Mouse (Mus musculus) left cerebral cortex, adult 11 months (tissue): ENCODE measurements around the gene Arfip1.
A peak's percentile ranks its signal among the peaks of the same experiment; 100 is the strongest.
"Not testable (repeated sequence)": the region's sequence is repeated elsewhere in the genome, so short reads cannot be mapped to it uniquely, and the experiment has no call there.

Source experiments
- DNase-seq: peaks from one replicate; pipeline ENCODE4 v3.0.0; 2022; ENCODE audit warnings: low spot score

Gene Arfip1

DNA sequence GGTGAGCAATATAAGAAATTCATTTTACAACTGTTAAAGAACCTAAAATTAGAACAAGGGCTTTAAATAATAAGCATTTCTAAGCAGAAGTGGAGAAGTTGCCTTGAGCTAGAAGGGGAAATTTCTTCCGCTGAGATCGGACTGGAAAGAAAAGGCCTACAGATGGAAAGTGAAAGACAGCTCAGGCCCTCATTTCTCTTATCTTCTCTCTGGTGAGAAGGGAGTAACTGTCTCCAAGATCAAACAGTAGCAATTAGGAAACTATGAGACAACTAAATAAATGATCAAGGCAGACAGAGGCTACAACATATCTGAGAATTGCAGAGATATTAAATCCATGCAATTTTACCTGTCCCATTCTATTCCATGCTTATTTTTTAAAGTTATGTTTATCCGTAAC, 11.9 kb downstream of the Arfip1 start:
- no peak for DNase-seq

DNA sequence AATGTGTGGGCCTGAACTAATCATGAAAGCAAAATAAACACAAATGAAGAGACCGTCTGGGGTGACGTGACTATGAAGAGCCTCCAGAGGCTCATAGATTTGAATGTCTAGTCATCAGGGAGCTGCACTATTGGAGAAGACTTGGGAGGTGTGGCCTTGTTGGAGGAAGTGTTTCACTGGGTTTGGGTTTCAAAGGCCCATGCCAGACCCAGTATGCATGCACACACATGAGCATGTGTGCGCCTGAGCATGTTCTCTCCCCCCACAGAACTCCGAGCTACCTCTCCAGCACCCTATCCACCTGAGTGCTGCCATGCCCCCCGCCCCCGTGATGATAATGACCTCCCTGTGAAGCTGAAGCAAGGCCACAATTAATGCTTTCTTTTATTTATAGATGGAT, 12.8 kb downstream of the Arfip1 start:
- no peak for DNase-seq

DNA sequence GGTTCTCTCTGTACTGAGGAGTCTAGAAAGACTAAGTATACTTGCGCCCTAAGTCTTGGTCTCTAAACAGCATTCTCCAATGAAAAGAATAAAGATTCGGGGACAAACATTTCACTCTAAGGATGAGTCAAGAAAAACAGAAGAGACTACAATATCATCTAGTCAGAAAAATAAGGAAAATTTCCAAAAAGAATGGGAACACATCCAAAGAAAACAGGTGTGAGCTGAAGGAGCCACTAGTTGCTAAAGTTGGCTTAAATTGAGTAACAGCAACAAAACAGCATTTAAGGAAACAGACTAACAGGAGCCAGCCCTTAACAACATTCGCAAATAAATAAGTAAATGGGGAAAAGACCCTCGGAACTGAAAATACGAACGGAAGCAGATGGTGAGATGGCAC, 13.9 kb downstream of the Arfip1 start:
- no peak for DNase-seq

DNA sequence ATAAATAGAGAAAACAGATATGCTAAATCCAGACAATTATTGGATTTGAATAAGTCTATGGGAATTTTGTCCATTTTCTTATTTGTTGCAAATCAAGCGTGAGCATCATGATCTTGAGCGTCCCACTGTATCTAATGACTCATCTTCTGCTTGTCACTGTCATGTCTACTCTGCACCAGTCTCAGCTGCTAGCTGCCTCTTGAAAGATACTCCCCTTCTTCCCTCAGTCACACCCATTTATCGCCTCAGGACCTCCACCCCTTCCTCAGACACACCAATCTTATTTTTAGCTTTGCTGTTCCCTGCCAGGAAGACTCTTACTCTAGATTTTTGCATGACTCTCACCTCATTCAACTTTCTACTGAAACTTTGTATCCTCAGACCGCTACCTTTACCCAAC, 19.0 kb downstream of the Arfip1 start:
- no peak for DNase-seq

DNA sequence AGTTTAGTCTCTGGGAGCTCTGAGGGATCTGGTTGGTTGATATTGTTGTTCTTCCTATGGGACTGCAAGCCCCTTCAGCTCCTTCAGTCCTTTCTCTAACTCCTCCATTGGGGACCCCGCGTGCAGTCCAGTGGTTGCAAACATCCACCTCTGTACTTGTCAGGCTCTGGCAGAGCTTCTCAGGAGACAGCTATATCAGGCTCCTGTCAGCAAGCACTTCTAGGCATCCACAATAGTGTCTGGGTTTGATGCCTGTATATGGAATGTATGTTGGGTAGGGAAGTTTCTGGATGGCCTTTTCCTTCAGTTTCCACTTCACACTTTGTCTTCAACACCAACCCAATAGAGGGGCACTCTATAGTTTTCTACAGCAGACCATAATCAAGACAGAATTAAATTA, 19.5 kb downstream of the Arfip1 start:
- not testable (repeated sequence) for DNase-seq

DNA sequence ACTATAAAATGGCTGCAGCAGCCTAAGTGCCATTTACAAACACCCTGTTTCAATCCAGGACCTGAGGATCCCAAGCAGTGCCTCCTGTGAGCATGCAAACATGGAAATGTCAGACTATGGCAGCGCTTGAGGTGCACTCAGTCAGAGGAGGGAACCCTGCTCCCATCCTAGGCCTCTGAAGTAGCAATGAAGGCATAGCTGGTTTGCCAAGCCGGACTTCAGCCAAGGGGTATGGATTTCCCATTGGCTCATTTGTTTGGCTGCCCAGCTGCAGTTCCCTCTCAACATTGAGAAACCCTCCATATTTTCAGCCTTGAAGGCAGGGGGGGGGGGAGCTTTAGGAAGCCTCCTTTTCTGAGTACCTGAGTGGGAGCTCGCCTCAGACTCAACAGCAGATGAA, 24.1 kb downstream of the Arfip1 start:
- DNase-seq: no peak

DNA sequence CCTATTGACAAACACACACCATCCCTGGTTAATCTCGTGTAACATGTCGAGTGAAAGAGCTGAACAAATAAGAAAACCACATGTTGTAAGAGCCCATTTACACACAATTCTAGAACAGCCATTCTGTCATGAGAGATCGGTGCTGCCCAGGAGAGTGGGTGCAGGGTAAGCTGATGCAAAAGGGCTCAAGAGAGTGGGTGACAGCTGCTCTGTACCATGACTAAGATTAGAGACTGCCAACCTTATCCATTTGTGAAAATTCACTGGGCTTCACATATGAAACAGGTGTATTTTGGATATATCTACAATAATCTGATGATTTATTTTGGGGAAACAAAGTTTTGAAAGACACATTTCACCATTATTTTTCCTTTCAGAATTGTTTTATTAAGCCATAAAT, 26.6 kb downstream of the Arfip1 start:
- DNase-seq: no peak

DNA sequence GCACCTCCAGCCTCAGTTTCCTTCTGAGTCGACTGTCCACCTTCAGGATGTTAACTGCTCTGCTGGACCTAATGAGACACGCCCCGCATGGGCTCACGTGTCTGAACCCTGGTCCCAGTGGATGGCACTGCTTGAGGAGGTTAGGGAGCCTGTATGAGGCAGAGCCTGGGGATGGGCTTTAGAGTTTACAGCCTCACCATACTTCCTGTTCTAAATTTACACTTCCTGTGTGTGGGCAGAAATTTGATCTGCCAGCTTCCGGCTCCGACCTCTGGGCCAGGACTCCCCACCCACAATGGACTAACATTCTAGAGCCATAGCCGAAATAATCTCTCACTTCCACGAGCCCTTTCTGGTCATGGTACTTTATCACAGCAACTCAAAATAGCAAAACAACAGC, 35.2 kb downstream of the Arfip1 start:
- no peak for DNase-seq

DNA sequence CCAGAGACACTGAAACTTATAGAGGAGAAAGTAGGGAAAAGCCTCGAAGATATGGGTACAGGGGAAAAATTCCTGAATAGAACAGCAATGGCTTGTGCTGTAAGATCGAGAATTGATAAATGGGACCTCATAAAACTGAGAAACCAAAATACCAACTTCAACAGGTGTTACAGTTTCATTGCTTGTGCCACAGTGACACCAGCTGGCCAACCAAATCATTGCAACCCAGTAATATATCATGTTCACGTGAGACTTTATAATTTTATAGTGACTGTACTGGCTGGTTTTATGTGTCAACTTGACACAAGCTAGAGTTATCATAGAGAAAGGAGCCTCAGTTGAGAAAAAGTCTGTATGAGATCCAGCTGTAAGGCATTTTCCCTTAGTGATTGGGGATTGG, 40.0 kb downstream of the Arfip1 start:
- peak; percentile 16 for DNase-seq

DNA sequence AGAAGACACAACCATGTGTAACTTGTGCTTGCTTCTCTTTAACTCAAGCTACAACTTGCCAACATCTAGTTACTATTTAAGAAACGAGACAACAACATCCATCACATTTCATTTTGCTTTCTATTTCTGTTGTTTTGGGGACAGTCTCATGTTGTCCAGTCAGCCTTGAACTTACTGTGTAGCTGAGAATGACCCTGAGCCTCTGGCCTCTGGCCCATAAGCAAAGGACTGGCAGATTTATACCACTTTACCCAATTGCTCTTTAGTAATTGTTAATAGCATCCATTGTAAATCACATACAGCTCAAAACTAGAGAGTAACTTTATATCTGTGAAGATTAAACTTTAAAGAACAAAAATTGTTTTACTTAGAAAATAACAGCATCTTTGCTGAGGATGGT, 40.5 kb downstream of the Arfip1 start:
- DNase-seq: no peak

DNA sequence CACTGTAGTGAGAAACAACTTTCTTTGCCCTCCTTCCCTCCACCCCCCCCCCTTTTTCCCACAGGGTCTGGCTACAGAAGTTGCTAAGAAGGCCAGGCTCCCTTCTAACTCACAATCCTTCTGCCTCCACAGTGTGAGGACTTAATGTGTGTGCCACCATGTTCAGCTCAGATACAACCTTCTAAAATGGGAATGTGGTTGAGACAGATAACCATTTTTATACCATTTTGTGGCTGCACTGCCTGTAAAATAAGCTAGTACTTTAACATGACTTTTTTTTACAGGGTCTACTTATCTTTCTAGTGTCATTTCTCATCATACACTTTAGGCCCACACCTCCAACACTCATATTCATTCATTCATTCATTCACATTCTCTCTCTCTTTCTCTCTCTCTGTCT, 41.8 kb downstream of the Arfip1 start:
- DNase-seq: no peak

DNA sequence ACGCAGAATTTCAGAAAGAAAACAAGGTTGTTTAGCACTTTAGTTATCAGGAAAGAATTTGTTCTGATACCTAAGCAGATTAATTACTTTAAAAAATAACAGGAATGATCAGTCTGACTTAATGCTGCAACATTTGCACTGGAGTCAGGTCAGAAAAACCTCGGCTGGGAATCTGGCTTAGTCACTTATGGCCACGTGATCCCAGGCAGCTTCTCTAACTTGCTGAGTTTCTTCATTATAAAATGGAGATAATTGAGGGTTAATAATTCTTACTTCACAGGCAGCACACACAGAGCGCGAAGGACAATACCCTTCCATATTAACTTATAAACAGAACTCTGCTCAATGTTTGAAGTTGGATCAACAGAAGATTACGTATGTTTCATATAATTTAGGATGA, 45.4 kb downstream of the Arfip1 start:
- no peak for DNase-seq

DNA sequence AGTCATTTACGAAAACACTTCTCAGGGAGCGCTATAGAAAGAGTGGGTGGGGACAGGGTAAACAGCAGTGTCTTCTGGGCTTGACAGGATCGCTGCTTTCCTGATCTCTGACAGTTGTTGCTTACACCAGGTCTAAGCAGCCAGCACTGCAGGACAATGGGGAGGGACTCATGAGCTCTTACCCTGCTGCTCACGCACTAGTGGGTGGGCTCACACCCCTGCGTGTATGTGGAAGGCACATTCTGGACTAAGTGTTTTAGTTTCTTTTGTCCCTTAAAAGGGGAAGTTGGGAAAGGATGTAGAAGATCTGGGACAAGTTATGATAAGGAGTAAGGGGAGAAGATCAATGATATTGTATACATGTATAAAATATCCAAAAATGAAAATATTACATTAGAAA, 49.2 kb downstream of the Arfip1 start:
- no peak for DNase-seq

DNA sequence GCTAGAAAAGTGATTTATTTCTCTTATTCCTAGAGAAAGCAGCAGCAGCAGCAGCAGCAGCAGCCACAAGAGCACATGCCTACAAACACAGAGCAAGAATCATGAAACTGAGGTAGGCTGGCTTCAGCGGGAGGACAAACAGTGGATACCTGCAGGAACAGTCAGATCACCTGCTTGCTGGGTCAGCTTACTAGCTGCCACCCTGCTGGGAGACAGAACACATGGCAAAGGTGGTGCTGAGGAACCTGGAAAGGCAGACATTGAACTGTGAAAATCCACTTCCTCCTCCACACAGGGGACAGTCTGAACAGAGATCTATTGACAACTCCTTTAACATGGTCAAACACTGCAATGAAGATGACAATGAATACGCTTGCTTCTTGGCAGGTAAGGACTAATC, 53.4 kb downstream of the Arfip1 start:
- DNase-seq: no peak

DNA sequence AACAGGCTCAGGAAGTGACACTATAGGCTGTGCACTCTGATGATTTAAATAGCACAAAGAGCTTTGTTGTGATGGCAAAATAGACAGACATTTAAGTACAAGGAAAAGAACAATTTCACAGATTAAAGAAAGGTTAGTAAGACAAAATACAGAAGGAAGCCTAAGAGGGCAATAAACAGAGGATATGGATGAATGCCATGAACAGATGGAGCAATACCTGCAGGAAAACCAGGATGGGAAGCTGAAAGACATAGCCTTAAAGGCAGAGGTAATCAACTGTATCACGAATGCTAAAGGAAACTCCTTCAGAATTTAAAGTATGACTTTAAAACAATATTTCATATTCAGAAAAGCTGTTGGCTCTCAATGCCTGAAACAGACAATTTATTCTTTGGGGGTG, 57.5 kb downstream of the Arfip1 start:
- DNase-seq: no peak

DNA sequence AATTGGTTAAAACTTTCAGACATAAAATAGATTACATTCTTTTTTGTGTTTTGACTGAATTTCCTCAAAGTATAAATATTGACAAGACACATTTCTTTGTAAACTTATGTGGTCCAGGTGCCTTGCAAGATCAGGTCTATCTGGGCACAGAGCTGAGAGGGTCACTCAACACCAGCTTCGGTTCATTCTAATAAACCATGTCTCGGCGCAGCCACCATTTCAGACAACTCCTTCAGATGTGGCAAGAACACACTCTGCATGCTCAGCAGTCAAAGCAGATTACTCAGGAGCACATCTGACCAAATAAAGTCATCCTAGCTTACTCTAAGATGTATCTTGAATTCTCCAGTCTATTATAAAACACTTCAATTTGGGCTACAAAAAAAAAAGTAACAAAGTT, 66.3 kb downstream of the Arfip1 start:
- no peak for DNase-seq

DNA sequence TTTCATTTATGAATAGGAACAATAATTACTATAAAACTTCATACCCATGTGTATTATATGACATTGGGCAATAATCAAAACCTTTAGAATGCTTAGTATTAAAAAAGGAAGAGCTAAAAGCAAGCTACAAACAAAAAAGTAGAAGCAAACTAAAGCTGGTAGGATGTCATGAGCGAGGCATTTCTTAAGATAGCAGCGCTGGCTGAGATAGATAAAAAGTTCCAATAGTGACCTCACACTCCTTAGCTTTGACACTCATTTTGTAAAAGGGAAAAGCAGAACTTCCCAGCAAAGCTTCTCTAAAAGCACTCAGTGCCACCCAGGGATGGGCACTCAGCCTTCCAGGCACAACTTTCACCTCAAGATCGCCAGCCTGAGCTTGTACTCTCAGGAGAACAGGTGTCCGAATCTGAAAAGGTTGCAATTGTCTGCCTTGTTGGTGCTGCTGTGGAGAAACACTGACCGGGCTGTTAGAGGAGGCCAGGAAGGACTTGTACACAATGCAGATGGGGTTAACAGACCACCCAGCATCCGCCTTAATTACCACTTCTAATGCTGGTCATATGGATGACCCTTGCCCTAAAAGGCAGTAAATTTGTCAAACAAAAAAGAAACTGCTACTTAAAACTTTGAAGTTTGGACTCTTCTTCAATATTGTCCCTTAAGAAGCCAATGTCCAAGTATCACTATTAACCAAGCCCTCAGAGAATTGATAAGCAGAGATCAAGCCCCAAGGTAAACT, 69.5 kb downstream of the Arfip1 start:
- no peak for DNase-seq

DNA sequence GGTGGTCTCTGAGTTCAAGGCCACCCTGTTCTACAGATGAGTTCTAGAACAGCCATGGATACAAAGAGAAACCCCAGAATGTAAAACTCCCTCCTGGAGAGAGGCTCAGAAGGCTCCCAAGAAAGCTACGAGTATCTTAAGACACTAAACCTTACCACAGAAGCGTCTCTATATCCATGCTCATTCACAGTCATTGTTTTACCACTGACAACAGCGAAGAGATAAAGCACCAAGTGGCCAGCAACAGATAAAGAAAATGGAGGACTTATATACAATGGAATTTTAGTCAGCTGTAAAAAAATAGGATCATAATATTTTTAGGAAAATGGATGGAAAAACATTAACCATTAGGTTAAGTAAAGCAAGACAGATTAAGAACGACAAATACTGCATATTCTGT, 77.2 kb downstream of the Arfip1 start:
- no peak for DNase-seq

DNA sequence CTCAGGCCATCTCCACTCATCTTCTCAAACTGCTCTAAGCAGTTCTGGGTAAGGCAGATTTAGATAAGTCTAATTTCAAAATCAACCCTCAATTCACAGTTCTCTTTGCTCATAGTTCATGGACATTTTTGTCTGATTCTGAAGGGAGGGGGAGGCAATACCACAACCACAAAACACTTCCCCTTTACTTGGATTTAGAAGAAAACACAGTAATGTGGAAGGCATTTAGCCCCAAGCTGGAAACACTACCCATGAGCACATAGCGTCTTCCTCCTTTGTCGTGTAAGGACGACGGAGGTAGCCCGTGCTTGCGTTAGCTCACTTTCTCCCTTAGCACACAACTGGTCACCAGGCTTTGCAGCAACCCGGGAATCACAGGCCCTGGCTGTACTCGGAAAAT, 78.1 kb downstream of the Arfip1 start:
- no peak for DNase-seq

DNA sequence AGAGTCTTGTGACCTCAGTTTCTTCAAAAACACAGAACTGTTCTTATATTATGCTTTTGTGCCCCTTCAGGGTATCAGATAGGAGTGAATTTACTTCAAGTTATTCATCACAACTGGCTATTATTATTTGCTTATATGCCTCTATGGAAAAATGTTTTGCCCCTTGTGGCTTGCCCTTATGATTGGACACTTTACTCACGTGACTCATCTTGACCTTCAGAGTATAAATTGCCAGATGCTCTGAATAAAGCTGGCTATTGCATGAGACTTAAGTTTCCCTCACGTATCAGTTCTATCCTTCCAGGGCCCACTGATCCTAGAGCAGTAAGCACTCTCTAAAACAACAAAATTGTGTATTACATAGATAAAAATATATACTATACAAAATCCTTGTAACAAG, 80.3 kb downstream of the Arfip1 start:
- no peak for DNase-seq

DNA sequence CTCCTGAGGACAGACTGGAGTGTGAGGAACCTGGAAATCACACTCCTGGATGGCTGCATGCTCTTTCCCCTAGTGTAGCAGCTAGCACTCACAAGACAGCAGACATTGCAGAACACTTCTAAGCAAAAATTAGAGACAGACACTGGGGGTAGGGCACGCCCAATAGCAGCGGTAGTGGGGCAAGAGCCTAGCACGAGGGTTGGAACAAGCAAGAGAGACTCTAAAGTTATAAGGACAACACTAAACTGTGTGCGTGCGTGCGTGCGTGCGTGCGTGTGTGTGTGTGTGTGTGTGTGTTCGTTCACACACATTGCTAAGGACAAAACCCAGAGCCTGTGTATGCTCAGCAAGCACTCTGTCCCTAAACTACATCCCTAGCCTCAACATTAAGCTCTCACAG, 81.9 kb downstream of the Arfip1 start:
- no peak for DNase-seq

DNA sequence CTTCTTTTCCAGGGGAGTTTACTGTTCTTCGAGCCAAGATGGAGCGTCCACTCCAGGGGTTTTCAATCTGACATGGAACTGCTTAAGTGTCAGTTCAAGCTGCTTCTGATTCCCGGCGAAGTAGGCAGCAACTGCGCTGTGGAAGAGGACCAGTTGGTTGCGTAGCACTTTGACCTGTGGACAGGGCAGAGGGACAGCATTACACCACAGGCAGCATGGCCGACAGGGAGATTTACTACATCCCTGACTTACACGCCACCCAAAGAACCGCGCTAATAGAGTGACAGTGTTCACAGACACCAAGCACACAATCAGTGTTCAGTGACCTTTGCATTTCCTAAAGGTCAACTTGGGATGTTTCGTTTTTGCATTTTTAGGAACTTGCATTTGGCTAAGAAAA, 84.7 kb downstream of the Arfip1 start:
- DNase-seq: no peak

DNA sequence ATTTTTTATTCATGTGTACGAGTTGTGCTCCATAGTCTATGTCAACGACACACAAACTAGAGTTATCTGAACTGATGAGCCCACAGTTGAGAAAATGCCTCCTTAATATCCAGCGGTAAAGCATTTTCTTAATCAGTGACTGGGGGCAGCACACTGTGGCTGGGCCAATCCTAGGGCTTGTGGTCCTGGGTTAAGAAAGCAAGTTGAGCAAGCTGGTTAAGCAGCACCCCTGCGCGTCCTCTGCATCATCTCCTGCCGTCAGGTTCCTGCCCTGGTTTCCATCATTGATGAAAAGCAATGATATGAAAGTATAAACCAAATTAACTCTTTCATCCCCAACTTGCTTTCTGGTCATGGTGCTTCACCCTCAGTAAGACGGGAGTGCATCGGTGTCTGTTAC, 89.8 kb downstream of the Arfip1 start:
- no peak for DNase-seq

DNA sequence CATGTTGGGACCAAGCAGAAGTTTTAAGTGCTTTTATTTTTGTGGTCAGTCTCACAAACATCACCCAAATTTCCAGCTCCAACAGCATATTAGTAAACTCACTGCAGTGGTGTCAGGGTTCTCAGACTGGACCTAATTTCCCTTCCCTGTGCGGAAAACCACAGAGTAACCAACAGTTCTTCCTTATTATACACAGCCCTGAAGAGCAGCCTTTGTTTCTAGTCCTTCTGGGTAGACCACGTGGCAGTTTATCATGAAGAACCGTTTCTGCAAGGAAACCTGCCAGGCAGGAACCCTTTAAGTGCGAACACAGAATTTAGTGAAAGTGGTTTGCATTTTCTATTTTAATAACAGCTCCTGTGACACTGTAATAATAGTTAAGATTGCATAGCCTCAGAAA, 90.3 kb downstream of the Arfip1 start:
- DNase-seq: no peak

DNA sequence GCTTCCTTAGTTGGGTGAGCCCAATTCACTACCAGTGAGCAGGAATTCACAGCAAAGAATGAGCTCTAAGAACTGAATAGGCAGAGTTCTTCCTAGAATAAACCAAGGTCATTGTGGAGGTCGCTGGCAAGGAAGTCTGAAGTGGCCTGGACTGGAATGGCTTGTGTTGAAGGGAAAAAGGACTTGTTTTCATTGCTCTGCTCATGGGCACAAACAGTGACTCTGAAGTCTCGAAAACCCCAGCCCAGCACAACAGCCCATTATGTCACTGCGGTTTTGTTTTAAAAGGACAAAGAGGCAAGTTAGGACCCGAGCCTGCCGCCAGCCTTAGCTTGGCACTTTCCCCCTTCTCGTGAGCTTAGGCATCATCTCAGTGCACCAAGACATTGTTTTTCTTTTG, 93.7 kb downstream of the Arfip1 start:
- DNase-seq: peak; percentile 40
